Mouse (Mus musculus): Measurements from ENCODE around the gene Apba2.

DNA sequence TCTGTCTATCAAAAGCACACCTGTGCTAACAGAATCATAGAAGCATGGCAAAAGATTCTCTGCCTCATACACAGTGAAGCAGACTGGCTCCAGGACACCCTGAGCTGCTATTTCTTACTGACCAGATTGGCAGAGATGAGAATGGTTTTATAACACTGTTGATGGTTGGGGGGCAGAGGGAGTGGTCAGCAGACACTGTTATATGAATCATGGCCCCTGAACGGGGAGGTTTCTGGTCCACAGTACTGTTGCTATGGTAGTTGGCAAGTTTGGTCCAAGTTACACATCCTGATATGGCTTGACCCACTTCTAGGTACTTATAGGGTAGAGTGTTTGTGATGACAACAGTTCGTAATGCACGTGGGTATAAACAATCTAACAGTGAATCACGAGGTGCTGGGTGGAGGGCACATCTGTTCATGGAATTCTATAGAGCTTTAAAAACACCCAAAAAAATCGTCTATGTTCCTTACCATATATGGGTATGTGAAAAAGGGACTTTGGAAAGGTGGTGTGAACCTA lies 49.6 kb upstream of the Apba2 start:
- TF ChIP-seq EP300 (IDR thresholded peaks at IDR 0.05) (no peak), CTCF (IDR thresholded peaks at IDR 0.05) (no peak)
